Mouse (Mus musculus): ENCODE data around the gene Riiad1. TPM values are rescaled to one million over a fixed set of nuclear protein-coding genes. Genes with fewer than 3 reads are reported as not detected.
A peak's percentile ranks its signal among the peaks of the same experiment; 100 is the strongest.

Riiad1 gene
- polyA plus RNA-seq, 1 experiment from 2014 or later, result 1.5 TPM

- no peak overlapping the region for H3K27ac ChIP-seq
- H3K27me3 ChIP-seq, result peaks cover 38% of the 10 kb centered on the region
- 3% methylated on average over 9 of the region's 9 CpGs for WGBS
- H3K4me2 ChIP-seq, result no peak overlapping the region; the same call in 1 of the 2 replicates
- no peaks in the 10 kb centered on the region; the same call in 1 of the 2 replicates for H3K4me1 ChIP-seq
- no peak for ATAC-seq (ENCODE audit: insufficient number of reproducible peaks, insufficient read depth, low FRiP score, low TSS enrichment, low read depth)
- no peaks in the 10 kb centered on the region for H3K9me3 ChIP-seq
- H3K9ac ChIP-seq, result no peak overlapping the region
- no peaks in the 10 kb centered on the region for H3K36me3 ChIP-seq
- H3K4me3 ChIP-seq, result no peak overlapping the region
Measured at GRCm38 (mm10) chr3:94478591-94479169, 1.5 kb downstream of the Riiad1 start.

DNA sequence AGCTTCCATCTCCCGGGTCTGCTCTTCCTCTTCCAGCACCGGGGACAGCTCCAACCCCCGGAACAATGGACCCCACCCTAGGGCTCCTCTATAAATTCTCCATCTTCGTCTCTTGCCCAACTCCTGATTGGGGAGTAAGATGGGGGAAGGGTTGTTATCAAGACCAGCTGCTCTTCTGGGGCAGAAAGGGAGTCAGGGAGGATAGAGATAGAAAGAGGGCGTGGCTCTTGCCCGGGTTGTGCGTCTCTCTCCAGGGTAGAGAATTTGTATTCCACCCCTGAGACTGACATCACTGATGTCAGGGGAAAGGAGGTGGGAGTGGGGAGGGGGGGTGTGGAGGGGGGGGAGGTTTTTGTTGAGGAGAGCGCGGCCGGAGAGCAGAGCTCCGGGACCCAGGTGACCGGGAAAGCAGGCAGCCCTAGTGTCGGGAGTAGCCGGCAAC lies 2.1 kb downstream of the Riiad1 start, which contains the start of gene Celf3:
TSS of gene Celf3 (plus strand) at position 315 of the 442 bp plus-strand sequence.
- H3K36me3 ChIP-seq, result no peaks in the 10 kb centered on the region
- under 1% methylated on average over 14 of the region's 14 CpGs for WGBS
- peaks cover 38% of the 10 kb centered on the region for H3K27me3 ChIP-seq
- H3K9ac ChIP-seq, result no peak within 1 kb of the TSS
- H3K27ac ChIP-seq, result no peak within 1 kb of the TSS
- no peaks in the 10 kb centered on the region for H3K9me3 ChIP-seq
- H3K4me1 ChIP-seq, result peaks cover 2% of the 10 kb centered on the region; the same call in 1 of the 2 replicates
- no peak within 1 kb of the TSS for H3K4me3 ChIP-seq
- peak within 1 kb of the TSS; percentile 28 for H3K4me2 ChIP-seq
- no peak for ATAC-seq (ENCODE audit: insufficient number of reproducible peaks, insufficient read depth, low FRiP score, low TSS enrichment, low read depth)

DNA sequence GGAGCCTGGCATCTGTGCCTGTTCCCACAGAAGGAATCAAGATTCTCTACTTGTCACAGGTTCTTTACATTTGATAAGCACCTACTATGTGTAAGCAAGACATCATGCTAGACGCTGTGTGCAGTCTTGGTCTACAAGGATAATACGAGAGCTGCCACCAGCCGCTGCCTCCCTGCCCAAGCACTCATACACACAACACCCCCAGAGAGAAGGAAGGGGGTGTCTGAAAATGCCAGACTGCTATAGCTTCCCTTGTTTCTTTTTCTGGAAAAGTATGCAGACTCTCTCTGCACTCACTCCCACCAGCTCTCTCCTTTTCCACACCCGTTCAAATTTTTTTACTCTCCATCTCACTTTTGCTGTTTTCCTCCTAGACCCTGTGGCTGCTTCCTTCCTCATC lies 2.7 kb downstream of the Riiad1 start:
- H3K27ac ChIP-seq, result no peak overlapping the region
- no peak overlapping the region for H3K4me3 ChIP-seq
- ATAC-seq (ENCODE audit: insufficient number of reproducible peaks, insufficient read depth, low FRiP score, low TSS enrichment, low read depth), result no peak
- WGBS, result 61% methylated on average over 4 of the region's 4 CpGs
- H3K4me1 ChIP-seq, result peaks cover 7% of the 10 kb centered on the region
- no peak overlapping the region for H3K4me2 ChIP-seq
- H3K9me3 ChIP-seq, result no peaks in the 10 kb centered on the region
- no peak overlapping the region for H3K9ac ChIP-seq
- peaks cover 38% of the 10 kb centered on the region for H3K27me3 ChIP-seq
- H3K36me3 ChIP-seq, result no peaks in the 10 kb centered on the region

DNA sequence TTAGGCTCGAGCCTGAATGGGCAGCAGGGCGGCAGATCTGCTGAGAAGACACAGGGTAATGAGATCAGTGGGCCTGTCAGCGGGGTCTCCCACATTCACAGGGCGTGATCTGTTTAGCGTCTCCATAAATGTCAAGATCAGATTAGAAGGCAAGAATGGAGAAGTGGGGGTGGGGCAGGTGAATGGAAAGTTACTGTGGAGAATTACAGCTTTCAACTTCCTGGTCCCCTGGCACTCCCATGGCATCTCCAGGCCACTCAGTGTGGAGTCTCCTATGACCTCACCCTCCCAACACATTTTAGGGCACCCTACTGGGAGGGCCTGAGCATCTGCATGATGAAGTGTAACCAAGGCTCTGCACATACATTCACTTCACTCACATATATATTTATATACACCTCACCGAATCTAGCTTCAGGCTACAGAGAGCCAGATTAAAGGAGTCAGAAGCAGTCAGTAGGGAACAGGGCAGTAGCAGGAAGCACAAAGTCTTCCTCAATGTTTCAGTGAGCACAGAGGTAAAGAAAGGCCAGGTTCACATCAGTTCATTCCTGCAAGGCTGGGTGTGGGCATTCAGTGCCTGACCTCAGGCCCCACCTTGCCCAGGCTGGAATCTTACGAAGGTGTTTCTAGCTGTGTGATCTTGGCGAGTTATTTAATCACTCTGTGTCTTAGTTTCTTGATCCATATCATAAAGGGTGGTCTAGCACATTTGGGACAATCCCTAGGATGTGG lies 3.7 kb downstream of the Riiad1 start:
- Histone ChIP-seq H3K4me2 (no peak overlapping the region), H3K9ac (no peak overlapping the region), H3K9me3 (no peaks in the 10 kb centered on the region), H3K27ac (no peak overlapping the region), H3K36me3 (no peaks in the 10 kb centered on the region), H3K27me3 (peaks cover 32% of the 10 kb centered on the region), H3K4me3 (no peak overlapping the region), H3K4me1 (peaks cover 9% of the 10 kb centered on the region)
- ATAC-seq (ENCODE audit: insufficient number of reproducible peaks, insufficient read depth, low FRiP score, low TSS enrichment, low read depth), result no peak
- WGBS, result 68% methylated on average over 8 of the region's 8 CpGs

DNA sequence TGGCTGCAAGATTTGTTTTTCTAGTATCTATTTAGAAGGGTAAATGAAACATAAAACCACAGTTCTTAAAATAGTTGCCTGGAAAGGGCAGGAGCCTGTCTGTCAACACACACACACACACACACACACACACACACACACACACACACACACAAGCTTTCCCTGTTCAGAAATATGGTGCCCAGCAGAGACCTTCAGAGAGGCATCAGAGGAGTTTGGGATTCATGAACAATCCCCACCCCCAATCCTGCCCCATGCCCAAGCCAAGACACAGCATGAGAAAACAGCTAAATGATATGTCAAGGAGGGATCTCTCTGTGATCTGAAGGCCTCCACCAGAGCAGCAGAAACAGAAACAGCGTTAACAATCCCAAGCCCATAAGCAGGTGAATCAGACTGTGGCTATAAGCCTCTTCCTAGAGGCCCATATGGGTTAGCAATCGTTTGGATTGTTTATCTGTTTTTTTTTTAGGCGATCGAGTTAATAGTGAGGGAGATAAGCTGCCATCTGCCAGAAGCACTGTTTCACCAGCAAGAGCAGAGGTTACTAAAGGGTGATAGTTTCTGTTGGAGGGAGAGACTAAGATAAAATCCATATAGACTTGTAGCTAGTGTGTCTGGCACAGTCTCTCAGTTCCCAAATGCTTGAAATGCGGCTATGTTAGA lies 6.4 kb downstream of the Riiad1 start:
- Histone ChIP-seq H3K27ac (no peak overlapping the region), H3K9me3 (no peaks in the 10 kb centered on the region), H3K4me2 (no peak overlapping the region), H3K27me3 (peaks cover 4% of the 10 kb centered on the region), H3K9ac (no peak overlapping the region), H3K4me3 (no peak overlapping the region), H3K36me3 (no peaks in the 10 kb centered on the region), H3K4me1 (peaks cover 12% of the 10 kb centered on the region)
- 82% methylated on average over 5 of the region's 5 CpGs for WGBS
- no peak for ATAC-seq (ENCODE audit: insufficient number of reproducible peaks, insufficient read depth, low FRiP score, low TSS enrichment, low read depth)

GRCm38 (mm10) chr3:94473115-94473505 lies 7.0 kb downstream of the Riiad1 start:
- no peaks in the 10 kb centered on the region for H3K36me3 ChIP-seq
- no peak overlapping the region for H3K27ac ChIP-seq
- WGBS, result 49% methylated on average over 10 of the region's 10 CpGs
- no peak overlapping the region for H3K9ac ChIP-seq
- H3K9me3 ChIP-seq, result no peaks in the 10 kb centered on the region
- no peaks in the 10 kb centered on the region; the same call in 1 of the 2 replicates for H3K27me3 ChIP-seq
- ATAC-seq (ENCODE audit: insufficient number of reproducible peaks, insufficient read depth, low FRiP score, low TSS enrichment, low read depth), result no peak
- H3K4me1 ChIP-seq, result peaks cover 12% of the 10 kb centered on the region
- H3K4me2 ChIP-seq, result peak overlapping the region; percentile 54; the same call in 1 of the 2 replicates
- H3K4me3 ChIP-seq, result no peak overlapping the region; the same call in 1 of the 2 replicates

- peak overlapping the region; percentile 20 for H3K4me3 ChIP-seq
Measured at GRCm38 (mm10) chr3:94472447-94473114, 7.6 kb downstream of the Riiad1 start.

GRCm38 (mm10) chr3:94468931-94469330 lies 11.2 kb downstream of the Riiad1 start:
- H3K9ac ChIP-seq, result no peak overlapping the region
- H3K27ac ChIP-seq, result no peak overlapping the region
- no peaks in the 10 kb centered on the region for H3K9me3 ChIP-seq
- ATAC-seq (ENCODE audit: insufficient number of reproducible peaks, insufficient read depth, low FRiP score, low TSS enrichment, low read depth), result no peak
- no peak overlapping the region for H3K4me2 ChIP-seq
- no peaks in the 10 kb centered on the region for H3K36me3 ChIP-seq
- H3K4me3 ChIP-seq, result no peak overlapping the region
- 18% methylated on average over 3 of the region's 3 CpGs for WGBS
- peaks cover 16% of the 10 kb centered on the region for H3K4me1 ChIP-seq
- H3K27me3 ChIP-seq, result no peaks in the 10 kb centered on the region; the same call in 1 of the 2 replicates

More at GRCm38 (mm10) chr3:94472447-94473114, 7.6 kb downstream of the Riiad1 start:
- Histone ChIP-seq H3K36me3 (no peaks in the 10 kb centered on the region), H3K27me3 (no peaks in the 10 kb centered on the region; the same call in 1 of the 2 replicates), H3K9me3 (no peaks in the 10 kb centered on the region), H3K4me1 (peaks cover 12% of the 10 kb centered on the region), H3K4me2 (peak overlapping the region; percentile 54), H3K27ac (no peak overlapping the region), H3K9ac (no peak overlapping the region)
- 10% methylated on average over 28 of the region's 28 CpGs for WGBS
- ATAC-seq (ENCODE audit: insufficient number of reproducible peaks, insufficient read depth, low FRiP score, low TSS enrichment, low read depth), result peak; percentile 24; the same call in 1 of the 2 replicates

- Histone ChIP-seq H3K27ac (peak overlapping the region; percentile 39; the same call in 1 of the 2 replicates), H3K4me3 (no peak overlapping the region), H3K36me3 (no peaks in the 10 kb centered on the region), H3K4me2 (no peak overlapping the region), H3K9ac (no peak overlapping the region), H3K4me1 (peaks cover 8% of the 10 kb centered on the region; the same call in 1 of the 2 replicates), H3K27me3 (no peaks in the 10 kb centered on the region; the same call in 1 of the 2 replicates), H3K9me3 (no peaks in the 10 kb centered on the region)
- no peak for ATAC-seq (ENCODE audit: insufficient number of reproducible peaks, insufficient read depth, low FRiP score, low TSS enrichment, low read depth)
- 51% methylated on average over 13 of the region's 13 CpGs for WGBS
Measured at GRCm38 (mm10) chr3:94465632-94466430, 14.3 kb downstream of the Riiad1 start.

- no peak overlapping the region for H3K4me3 ChIP-seq
- no peaks in the 10 kb centered on the region for H3K9me3 ChIP-seq
- H3K9ac ChIP-seq, result no peak overlapping the region
- no peak overlapping the region for H3K27ac ChIP-seq
- H3K27me3 ChIP-seq, result no peaks in the 10 kb centered on the region; the same call in 1 of the 2 replicates
- no peaks in the 10 kb centered on the region for H3K36me3 ChIP-seq
- peaks cover 7% of the 10 kb centered on the region; the same call in 1 of the 2 replicates for H3K4me1 ChIP-seq
- no peak overlapping the region for H3K4me2 ChIP-seq
- ATAC-seq (ENCODE audit: insufficient number of reproducible peaks, insufficient read depth, low FRiP score, low TSS enrichment, low read depth), result no peak
- 60% methylated on average over 11 of the region's 11 CpGs for WGBS
Measured at GRCm38 (mm10) chr3:94463926-94464578, 16.1 kb downstream of the Riiad1 start.
